Mouse (Mus musculus) gastrocnemius, postnatal 10 days (tissue): ENCODE data around the gene Lbx1. TPM values are rescaled to one million over a fixed set of nuclear protein-coding genes. Genes with fewer than 3 reads are reported as not detected.

ENCODE experiments used
- DNase-seq: peaks from one replicate; pipeline ENCODE4 v3.0.0; 2021; ENCODE audit warnings: mixed read lengths
- total RNA-seq, 2 experiments: library from RNA; stranded (reverse); gene quantifications; 2 replicates each; pipeline ENCODE4 v1.2.3; 2021

The Lbx1 gene
- total RNA-seq, 2 experiments from 2014 or later, result 35.2 to 36.1 TPM

DNA sequence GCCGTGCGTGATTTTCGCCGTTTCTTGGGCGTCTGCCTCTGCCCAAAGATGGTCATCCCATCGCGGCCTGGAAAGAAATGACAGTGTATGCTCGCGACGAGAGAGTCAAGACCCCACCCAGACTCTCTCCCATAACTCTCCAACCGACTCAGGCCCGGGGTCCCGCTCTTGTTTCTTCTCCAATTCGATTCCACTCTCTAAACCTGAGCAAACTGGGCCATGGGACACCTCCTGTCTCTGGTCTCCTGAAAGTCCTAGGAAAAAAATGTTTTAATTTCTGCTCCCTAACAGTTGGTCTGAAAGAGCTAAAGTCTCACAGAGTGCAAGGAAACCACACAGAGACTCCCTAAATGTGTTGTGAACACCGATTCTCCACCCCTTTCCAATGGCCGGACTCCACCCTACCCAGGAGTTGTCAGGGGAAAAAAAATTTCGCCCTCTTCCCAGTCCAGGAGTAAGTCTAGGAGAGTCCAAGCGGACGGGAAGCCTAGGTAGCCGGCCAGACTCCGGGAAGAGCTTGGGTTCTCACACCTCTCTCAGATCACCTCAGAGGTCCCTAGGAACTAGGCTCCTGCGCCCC lies 1.3 kb downstream of the Lbx1 start:
- no peak for DNase-seq

DNA sequence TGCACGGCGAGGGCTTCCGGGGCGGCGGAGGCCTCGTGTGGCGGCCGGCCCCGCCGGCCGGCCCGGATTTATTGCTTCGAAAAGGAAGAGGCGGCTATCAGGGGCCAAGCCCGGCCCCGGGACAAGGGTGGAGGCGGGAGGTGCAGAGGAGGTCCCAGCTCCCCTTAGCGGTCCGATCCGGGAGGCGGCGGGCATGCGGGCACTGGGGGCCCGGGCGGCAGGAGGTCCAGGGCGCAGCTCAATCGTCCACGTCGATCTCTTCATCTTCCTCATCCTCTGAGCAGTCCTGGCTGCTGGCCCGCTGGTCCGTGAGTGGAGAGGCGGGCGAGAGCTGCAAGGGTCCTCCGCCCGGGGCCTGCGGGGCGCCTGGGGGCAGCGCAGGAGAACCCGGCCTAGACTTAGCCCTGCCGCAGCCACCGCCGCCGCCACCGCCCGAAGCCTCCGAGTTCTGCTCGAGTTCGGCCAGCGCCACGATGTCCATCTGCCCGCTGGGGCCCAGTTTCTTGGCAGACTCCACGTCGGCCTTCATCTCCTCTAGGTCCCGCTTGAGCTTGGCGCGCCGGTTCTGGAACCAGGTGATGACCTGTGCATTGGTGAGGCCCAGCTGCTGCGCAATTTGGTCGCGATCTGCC lies 2.0 kb downstream of the Lbx1 start:
- DNase-seq, result peak; percentile 51

DNA sequence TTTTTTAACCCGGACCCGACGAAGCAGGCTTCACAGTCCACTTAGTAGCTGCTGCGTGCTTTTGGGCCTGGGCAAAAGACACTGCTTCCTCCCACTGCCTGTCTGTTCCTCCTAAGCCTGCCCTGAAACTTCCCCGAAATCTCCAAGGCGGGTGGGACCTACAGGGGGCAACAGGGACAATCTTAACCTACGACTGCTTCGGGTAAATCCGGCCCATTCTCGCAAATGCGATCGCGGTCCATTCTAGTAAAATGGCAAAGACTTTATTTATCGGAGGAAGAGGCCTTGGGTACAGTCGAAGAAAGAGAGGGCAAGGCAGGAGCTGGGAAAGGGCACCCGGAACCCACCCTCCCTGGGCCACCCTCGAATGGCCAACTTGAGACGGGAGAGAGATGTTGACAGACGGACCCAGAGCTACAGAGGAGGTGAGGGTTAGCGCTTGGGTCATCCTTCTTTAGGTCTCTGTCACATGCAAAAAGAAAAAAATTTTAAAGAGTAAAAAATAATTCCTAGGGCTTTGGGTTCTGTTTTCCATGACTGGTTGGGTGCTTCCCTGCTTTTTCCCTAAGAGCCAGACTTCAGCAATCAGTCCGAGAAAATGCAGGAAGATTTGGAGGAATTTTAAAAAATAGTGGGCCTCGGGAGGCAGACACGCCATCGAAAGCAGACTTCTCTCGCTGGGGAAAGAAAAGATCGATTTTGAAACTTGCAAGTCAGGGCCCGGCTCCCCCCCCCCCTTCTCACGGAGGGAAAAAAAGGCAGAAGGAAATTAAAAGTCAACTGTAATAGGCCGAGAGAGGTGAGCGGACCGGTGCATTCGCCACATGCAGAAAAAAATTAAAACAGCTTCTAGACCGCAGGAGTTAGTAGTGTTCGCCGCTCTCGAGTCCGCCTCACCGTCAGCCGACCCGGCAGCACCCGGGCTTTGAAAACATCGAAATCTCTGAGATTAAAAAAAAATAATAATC lies 2.9 kb downstream of the Lbx1 start:
- no peak for DNase-seq

DNA sequence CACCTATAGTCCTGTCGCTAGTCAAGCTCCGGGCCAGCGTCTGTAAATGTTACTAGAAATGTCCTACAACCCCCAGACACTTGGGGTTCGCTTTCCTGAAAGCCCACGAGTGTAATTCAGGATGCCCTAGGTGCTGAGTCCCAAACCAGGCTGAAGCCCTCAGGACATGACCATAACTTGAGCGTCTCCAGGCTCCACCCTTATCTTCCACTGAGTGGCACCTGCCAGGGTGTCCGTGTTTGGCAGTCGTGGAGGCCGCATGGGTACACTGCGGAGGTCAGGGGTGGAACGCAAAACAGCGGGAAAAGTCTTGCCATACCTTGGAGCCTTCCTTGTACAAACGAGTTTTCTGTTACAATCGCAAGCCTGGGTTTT lies 3.6 kb downstream of the Lbx1 start:
- DNase-seq, result no peak

DNA sequence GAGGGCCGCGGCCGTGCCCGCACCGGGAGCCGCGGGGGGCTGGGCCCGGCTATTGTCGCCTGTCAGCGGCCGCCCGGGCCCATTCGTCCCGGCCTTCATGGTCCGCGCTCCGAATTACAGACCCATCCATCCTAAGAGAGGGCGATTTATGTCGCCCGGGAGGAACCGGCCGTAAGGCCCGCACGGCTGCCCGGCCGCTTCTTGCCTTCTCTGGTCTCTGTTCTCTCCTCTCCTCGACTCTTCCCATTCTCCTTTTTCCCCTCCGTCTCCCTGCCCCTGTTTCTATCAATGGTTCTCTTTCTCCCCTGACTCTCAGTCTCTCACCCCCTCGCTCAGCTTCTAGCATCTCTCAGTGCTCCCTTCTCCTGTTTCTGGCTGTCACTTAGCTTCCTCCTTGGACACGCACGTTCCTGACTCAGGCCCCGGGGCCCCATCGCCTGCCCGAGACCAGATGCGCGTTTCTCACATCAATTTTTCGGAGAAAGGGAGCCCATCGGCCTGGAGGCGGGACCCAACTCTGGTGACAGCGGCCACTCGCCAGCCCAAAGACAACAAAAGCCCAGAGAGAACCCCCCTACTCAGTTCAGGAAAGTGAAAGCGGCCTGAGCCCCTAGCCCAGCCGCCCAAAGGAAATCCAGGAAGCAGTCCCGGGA lies 4.1 kb downstream of the Lbx1 start:
- peak; percentile 35 for DNase-seq

DNA sequence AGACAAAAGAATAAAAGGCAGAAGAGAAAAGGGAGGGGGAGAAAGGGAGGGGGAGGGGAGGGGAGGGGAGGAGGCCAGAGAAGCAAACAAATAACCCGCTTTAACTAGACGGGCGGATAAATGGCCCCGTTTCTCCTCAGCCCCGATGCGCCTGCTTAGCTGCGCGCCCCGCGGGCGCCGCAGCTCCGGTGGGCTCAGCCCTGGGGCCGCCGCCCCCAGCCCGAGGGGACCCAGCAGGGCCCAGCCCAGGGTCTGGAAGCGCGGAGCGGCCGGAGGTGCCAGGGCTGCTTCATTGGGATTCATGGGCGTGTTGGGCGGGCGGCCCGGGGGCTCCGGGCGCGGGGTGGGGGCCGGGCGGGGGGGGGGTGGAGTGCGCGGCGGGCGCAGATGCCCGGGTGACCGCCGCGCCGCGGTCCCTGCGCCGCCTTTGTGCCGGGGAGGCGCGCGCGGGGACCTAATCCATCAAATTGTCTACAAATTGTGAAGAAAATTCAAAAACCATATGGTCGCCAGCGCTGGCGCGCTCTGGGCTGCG lies 4.7 kb downstream of the Lbx1 start:
- DNase-seq, result no peak

DNA sequence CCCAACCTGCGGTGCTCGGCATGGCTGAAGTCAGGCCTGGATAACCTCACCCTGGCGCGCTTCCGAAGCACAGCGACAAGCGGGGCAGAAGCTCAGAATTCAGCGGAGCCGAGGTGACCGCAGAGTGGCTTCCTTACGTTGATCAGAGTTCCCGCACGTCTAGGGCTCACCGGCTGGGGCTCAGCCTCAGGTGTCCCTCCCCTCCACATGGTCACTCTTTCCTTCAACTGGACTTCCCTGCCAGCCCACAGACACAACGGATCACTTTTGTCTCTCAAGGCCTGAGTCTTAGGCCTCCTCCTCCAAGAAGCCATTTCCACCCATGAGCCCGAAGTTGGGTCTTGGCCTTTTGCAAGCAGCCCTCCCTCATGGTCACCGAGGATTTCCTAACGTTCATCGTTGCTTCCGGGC lies 5.4 kb downstream of the Lbx1 start:
- no peak for DNase-seq

DNA sequence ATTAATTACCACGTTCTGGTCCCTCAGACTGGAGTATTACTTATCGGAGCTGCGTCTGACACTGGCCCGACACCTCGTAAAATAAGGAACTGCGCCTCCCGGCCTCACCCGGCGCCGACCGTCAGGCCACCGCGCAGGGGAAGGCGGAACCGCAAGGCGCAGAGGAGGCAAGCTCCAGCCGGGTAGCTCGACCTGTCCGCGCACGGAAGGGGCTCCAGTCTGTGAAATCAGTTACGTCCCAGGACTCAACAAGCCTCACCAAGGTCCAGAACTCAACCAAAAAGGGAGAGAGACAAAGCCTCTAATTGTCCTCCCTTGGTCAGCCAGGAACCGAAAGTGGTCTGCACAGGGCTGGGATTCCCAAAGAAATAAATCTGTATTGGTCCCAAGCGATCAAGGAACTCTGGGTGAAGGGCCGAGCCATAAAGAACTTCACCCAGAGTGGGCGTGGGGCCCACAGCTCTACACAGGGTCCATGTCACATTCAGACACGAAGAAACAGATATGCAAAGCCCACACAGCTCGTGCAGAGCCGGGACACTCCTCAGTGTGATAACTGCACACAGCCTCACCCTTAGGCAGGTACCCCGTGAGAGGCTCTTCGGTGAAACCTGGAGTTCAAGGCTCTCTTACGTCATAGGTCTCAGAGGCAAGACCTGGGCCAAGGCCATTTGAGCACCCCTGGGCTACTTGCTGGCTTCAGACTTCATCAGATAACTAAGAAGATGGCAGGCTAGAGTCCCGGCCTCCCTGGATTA lies 6.1 kb downstream of the Lbx1 start:
- peak; percentile 44 for DNase-seq

DNA sequence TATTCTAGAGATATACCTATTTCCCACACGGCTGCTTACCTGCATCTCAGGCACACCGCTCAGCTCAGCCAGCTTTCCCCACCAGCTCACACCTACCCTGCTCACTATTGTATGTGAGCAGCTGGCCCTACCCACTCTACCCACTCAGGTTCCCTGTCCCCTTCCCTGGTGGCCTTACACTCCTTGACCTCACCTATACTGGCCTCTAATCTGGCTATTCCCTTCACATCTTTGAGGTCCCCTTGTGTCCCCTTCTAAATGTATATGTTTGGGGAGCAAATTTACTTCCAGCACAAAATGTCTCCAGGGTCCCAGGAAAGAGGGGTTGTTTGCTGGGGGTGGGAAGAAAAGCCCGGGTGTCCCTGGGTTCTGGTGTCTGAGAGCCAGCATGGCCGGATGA lies 6.8 kb downstream of the Lbx1 start:
- no peak for DNase-seq

DNA sequence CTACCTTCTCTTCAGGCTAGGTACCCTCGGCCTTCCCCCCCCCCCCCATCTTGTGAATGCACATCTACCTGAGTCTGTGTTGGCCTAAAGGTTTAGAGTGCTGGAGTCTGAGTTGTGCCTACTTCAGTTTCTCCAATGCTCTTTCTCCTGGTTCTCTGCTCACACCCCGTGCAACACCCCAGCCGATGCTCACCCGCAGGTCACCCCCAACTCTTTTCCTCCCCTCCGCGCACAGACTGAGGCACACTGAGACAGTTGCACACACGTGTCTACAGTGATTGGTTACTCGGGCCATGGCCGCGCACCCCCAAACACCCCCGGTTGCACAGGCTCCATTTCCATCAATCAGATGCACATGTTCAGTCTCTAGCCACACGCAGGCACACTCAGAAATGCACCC lies 7.5 kb downstream of the Lbx1 start:
- no peak for DNase-seq

DNA sequence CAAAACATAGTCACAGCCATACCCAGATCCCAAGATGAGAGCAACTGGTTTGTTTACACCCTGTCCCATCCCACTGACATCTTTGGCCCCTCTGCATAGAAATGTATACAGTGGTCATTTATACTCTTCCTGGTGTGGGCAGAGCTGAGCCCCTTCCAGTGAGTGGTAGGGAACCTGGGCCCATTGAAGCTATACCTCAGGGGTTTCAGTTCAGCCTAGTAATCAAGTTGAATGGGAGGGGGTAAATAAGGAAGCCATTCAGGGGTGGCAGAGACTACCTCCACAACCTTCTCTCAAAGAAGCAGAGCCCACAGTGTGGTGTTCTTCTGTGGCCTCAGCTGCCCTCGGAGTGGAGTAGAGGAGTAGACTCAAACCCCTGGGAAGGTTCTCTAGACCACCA lies 7.9 kb downstream of the Lbx1 start:
- DNase-seq, result no peak

DNA sequence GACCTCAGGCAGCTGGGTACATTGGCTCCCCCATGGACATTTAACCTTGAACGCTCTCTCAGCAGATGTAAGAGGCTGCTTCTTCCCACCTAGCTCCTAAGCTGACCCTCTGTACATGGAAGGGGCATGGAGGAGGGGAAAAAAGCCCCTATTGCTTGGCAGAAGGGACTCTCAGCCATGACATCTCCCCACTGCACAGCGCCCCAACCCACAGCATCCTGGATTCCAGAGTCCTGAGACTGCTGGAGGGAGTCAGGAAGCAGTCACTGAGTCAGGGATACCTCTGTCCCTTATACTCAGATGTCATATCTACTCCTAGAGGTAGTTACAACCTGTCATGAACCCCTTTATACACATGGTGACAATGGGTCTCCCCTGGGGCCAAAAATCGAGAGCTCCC lies 8.6 kb downstream of the Lbx1 start:
- no peak for DNase-seq

DNA sequence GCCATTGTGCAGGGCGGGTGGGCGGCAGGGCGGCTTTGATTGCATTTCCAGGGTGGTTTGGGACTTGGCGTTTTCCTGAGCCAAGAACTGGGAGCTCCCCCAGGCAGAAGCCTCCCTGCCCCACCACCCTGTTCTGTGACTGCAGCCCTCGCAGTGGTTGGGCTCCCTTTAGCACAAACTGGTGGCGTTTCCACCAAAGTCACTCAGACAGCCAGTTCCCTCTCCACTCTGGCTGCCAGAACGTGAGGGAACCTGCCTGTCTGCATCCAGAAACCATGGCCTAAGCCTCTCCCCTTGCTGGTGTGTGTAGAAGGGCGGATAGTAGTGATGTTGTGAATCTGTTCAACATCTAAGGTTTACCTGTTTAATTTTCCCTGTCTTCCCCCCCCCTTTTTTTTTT lies 9.4 kb downstream of the Lbx1 start:
- DNase-seq, result no peak

DNA sequence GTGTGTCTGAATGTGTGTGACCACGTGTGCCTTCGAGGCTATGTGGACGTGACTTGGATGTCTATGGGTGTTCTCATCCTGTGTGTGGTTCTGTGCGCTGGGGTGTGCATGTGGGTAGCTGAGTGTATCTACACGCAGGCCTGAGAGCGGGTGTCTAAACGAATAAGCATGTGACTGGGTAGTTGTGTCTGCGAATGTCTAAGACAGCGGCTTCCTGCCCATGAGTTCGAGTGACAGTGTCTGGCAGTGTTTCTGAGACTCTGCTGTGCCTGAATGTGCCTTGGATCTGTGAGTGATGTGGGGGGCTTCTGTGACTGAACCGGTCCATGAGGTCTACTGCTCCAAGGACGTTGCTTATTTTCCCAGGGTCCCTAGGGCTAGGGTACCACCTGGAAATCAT lies 10.5 kb downstream of the Lbx1 start:
- DNase-seq, result no peak

DNA sequence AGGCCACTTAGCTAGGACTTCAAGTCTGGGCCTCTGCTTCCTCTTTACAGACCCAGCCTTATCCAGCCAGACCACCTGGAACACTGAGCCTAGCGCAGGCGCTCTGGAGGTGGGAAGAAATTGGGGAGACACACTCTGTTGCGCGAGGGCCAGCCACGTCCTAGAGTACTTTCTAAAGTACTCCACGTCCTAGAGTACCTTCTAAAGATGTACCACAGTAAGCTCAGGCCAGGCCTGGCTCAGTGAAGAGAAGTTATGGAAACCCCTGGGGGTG lies 11.4 kb downstream of the Lbx1 start:
- no peak for DNase-seq

DNA sequence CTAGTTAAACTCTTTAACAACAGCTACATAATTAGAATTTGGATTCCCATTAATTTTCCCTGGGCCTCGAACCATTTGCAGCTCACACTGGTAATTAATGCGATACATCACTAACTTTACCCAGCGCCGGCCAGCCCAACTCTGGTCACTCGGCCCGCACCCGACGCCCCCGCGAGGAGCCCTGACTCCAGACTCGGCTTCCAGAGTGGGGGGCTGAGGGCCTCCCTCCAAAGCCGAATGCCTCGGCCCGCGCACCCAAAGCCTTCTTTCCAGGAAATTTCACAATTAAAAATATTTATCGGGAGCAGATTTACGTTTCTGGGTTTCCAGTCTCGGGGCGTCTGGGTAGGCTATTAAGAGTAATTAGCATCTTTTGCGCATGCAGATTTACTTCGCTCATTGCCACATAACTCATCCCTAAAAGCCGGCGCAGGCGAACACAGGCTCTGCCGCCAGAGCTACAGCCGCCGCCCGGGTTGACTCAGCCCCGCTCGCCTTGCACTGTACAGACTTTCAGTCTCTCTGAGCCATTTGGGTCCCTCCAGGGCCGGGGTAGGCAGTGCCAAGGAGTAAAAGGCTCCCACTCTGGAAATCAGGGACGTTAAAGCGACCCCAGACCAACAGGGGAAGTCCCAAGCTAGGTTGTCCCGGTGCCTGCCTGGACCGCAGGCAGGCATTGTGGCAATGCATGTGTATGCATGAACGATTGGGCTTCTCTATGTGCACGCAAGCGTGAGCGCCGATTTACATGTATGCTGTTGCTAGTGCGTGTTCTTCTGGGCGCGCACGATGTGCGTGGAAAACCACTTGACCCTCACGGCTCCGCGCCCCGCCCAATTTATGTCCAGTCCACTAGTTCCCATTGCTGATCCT lies 12.0 kb downstream of the Lbx1 start:
- DNase-seq, result no peak

DNA sequence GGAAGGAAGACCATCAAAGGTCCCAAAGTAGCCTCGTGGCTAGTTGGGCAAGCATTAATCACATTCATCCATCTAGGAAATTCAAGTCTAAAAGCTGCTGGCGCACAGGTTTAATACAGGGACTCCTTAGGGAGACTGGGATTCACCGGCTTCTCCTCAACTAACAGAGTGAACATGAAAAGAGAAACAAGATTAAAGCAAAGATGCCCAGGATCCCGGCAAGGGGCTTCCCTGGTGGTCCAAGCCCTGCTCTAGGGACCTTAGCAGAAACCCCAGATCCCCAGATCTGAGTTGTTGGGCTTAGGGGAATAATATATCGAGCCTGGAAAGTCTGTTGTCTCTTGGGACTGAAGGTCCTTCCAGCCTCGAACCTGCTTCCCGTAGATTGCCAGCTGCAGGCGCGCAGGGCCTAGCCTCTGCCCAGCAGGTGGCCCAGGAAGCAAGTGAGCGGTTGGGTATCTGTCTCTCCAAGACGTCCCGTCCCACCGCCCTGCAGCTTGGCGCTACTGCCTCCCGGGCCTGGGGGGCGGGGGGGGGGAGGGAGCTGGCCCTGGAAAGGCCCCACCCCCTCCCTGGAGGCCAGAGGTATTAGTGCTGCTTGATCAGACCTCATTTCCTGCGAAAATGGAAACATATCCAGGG lies 13.3 kb downstream of the Lbx1 start:
- DNase-seq, result no peak

DNA sequence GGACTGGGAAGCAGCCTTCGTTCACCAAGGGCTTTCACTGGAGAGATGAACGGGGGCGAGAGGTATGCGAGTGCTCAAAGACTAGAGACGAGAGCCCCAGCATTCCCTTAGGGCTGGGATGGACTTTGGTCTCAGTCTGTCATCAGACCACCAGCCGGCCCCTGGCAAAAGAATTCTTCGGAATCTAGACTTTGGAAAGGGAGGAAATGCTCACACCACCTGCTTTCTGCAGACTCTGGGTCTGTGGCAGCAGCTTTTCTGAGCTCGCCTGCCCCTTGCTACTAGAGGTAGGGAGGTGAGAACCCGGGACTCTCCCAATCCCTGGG lies 14.2 kb downstream of the Lbx1 start:
- no peak for DNase-seq

DNA sequence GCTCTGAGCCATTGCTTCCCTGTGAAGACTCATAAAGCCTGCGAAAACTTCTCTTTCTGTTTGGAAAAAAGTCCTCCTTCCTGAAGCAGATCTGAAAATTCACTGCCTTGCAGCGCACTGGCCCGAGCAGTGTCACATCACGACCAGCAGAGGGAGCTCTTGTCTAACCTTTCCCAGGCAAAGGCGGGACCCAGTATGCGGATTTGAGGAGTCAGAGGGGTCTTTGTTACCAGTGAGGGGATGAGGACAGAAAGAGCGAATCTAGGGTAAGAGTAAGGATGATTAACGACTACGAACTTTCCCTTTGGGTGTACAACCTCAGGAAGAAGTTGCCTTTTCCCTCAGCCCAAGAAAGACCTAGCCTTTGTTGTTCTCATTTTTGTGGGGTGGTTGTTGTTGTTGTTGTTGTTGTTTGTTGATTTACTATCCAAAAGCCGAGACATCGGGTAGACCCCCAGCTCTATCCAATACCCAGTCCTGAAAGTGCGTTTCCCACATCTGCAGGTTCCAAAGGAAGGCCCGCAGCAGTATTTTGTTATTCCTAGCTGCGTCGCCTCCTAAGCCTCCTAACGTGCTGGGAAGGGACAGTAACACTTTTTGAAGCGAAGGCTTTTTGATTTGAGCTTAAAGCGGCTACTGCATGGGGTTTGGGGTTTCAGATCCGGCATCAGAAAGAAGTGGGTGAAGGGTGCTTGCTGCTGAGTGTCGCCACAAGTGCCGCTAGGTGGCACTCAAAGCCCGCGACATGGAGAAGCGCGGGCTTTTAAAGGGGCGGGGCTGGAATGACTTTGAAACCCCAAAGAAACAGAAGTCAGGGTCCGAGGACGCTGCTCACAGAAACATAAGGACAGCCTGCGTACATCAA lies 14.8 kb downstream of the Lbx1 start:
- peak; percentile 79 for DNase-seq

DNA sequence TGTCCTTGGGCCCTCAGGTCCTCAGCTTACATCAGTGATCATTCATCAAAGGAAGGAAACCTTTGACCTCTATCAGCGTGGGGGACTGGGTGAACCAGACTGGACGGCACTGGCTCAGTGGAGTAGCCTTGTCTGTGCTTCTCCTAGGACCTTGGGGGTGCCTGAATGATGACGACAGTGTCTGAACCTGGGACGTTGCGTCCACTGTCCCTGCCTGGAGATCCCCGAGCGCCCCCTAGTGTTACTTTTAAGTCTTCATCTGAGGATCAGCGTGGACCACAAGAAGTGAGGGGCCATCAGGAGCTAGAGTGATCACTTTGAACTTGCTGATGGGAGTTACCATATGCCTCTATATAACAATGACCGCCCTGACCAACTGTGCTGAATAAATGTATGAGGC lies 19.4 kb downstream of the Lbx1 start:
- DNase-seq, result peak; percentile 37
